Mouse (Mus musculus) ovary, adult 2 months (tissue): ENCODE data around the gene Adam20. TPM values are rescaled to one million over a fixed set of nuclear protein-coding genes. Genes with fewer than 3 reads are reported as not detected.

Experiments
- polyA plus RNA-seq: library from polyadenylated mRNA; depleted of rRNA; stranded (reverse); fragments of >200 nt; gene quantifications from 2 replicates; pipeline ENCODE4 v1.2.3, GENCODE M21; 2012; rRNA removed

Gene Adam20
- not detected in 2 replicates for polyA plus RNA-seq

DNA sequence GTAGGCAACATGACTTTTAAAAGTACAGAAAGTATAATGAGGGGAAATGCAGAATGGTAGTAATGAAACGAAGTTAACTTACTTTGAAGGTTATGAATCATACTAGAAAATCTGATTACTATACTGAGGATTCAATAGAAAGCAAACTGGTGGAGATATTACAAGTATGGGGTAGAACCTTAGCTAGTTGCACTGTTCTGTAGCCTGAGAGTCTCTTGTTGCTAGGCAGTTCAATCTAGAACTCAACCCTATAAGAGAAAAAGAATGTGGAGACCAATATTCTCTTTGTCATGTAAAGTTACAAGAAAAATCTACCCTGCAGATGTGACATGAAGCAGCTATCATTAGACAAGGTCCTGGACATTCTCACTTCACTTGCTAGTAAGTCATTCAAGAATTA is at the start of gene Adam20:
TSS of gene Adam20 (plus strand) at position 301 of the 400 bp plus-strand sequence.

DNA sequence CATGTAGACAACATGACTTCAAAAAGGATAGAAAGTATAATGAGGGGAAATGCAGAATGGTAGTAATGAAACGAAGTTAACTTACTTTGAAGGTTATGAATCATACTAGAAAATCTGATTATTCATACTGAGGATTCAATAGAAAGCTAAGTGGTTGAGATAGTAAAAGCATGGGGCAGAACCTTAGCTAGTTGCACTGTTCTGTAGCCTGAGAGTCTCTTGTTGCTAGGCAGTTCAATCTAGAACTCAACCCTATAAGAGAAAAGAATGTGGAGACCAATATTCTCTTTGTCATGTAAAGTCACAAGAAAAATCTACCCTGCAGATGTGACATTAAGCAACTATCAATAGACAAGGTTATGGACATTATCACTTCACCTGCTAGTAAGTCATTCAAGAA is 41.2 kb upstream of the Adam20 start, which contains the start of gene Adam25:
TSS of gene Adam25 (plus strand) at position 301 of the 400 bp plus-strand sequence.

Other genes with a start within 250 kb of the Adam20 start
- not detected in 2 replicates for gene Adam24, start 118.2 kb upstream of the Adam20 start, polyA plus RNA-seq
- not detected in 2 replicates for gene Adam25, start 41.1 kb upstream of the Adam20 start, polyA plus RNA-seq
- gene Adam39, start 29.7 kb downstream of the Adam20 start, polyA plus RNA-seq, result not detected in 2 replicates